Mouse (Mus musculus) midbrain, embryonic 12.5 days (tissue): ENCODE measurements at regions not wholly inside any gene's neighbourhood (a gene's known extent, or its start where the extent isn't known, plus 50 kb on each side); places are given as distances from the start of the nearest gene placed in this dataset.
A peak's percentile ranks its signal among the peaks of the same experiment; 100 is the strongest.
"Not testable (repeated sequence)": the region's sequence is repeated elsewhere in the genome, so short reads cannot be mapped to it uniquely, and the experiment has no call there.

Experiments
- ATAC-seq: fragments of 200-750 bp; cut with Nextera tagmentation; 2 replicates; pipeline ENCODE4 v1.8.0; 2017; ENCODE audit warnings: low read depth, moderate TSS enrichment, moderate library complexity; ENCODE audit not compliant: low FRiP score
- H3K27ac ChIP-seq: fragments of 300-500 bp; sonication (generic); replicated peaks from 2 replicates; pipeline ENCODE4 v1.5.1; 2016; ENCODE audit warnings: mild to moderate bottlenecking
- H3K27me3 ChIP-seq: fragments of 300-500 bp; sonication (generic); 2 replicates; pipeline ENCODE4 v1.6.1; 2016; ENCODE audit warnings: mild to moderate bottlenecking
- H3K36me3 ChIP-seq: fragments of 300-500 bp; sonication (generic); 2 replicates; pipeline ENCODE4 v1.6.1; 2016
- H3K4me1 ChIP-seq: fragments of 300-500 bp; sonication (generic); 2 replicates; pipeline ENCODE4 v1.6.1; 2016
- H3K4me2 ChIP-seq: fragments of 300-500 bp; sonication (generic); replicated peaks from 2 replicates; pipeline ENCODE4 v1.6.1; 2016; ENCODE audit warnings: mild to moderate bottlenecking, moderate library complexity
- H3K4me3 ChIP-seq: fragments of 300-500 bp; sonication (generic); 2 replicates; pipeline ENCODE4 v1.5.1; 2016; ENCODE audit warnings: mild to moderate bottlenecking
- H3K9ac ChIP-seq: fragments of 300-500 bp; sonication (generic); replicated peaks from 2 replicates; pipeline ENCODE4 v1.6.1; 2016; ENCODE audit warnings: mild to moderate bottlenecking, moderate library complexity
- H3K9me3 ChIP-seq: fragments of 300-500 bp; sonication (generic); 2 replicates; pipeline ENCODE4 v1.6.1; 2016; ENCODE audit warnings: mild to moderate bottlenecking
- WGBS: fragments of 180-500 bp; shearing (Covaris S2); methylation state at CpG from one replicate; pipeline ENCODE4 v1.1.7; 2016; 5-methylcytosine and 5-hydroxymethylcytosine counted together

GRCm38 (mm10) chr6:31011407-31012020 lies 52.6 kb upstream of the Klf14 start:
- H3K27me3 ChIP-seq: no peaks in the 10 kb centered on the region
- H3K4me2 ChIP-seq: no peak overlapping the region
- no peak overlapping the region for H3K27ac ChIP-seq
- H3K9me3 ChIP-seq: no peaks in the 10 kb centered on the region
- no peak overlapping the region for H3K4me3 ChIP-seq
- WGBS: 63% methylated on average over 4 of the region's 4 CpGs
- no peaks in the 10 kb centered on the region for H3K36me3 ChIP-seq
- no peak for ATAC-seq
- 0 out of 2 replicates have a peak overlapping the region, but pooled peaks have one; percentile 2 for H3K9ac ChIP-seq
- no peaks in the 10 kb centered on the region; the same call in none of the 2 replicates for H3K4me1 ChIP-seq

GRCm38 (mm10) chr6:31016566-31016965 lies 57.7 kb upstream of the Klf14 start:
- H3K36me3 ChIP-seq: no peaks in the 10 kb centered on the region
- 90% methylated on average over 7 of the region's 7 CpGs for WGBS

GRCm38 (mm10) chr6:31021776-31022175 lies 62.9 kb upstream of the Klf14 start:
- no peak overlapping the region for H3K9ac ChIP-seq
- no peak overlapping the region for H3K4me3 ChIP-seq
- no peaks in the 10 kb centered on the region for H3K36me3 ChIP-seq
- H3K4me2 ChIP-seq: no peak overlapping the region
- 89% methylated on average over 5 of the region's 5 CpGs for WGBS
- H3K4me1 ChIP-seq: no peaks in the 10 kb centered on the region
- no peaks in the 10 kb centered on the region for H3K9me3 ChIP-seq
- H3K27me3 ChIP-seq: no peaks in the 10 kb centered on the region
- ATAC-seq: no peak
- H3K27ac ChIP-seq: no peak overlapping the region

More at GRCm38 (mm10) chr6:31016566-31016965, 57.7 kb upstream of the Klf14 start:
- Histone ChIP-seq H3K4me2 (no peak overlapping the region), H3K4me3 (no peak overlapping the region), H3K9ac (no peak overlapping the region), H3K27me3 (no peaks in the 10 kb centered on the region), H3K4me1 (no peaks in the 10 kb centered on the region), H3K9me3 (no peaks in the 10 kb centered on the region), H3K27ac (no peak overlapping the region)
- no peak for ATAC-seq

GRCm38 (mm10) chr6:31029777-31030176 lies 70.9 kb upstream of the Klf14 start:
- no peak overlapping the region for H3K27ac ChIP-seq
- H3K36me3 ChIP-seq: no peaks in the 10 kb centered on the region
- peaks cover 4% of the 10 kb centered on the region for H3K4me1 ChIP-seq
- no peak for ATAC-seq
- 82% methylated on average over 9 of the region's 9 CpGs for WGBS
- no peak overlapping the region for H3K9ac ChIP-seq
- no peak overlapping the region for H3K4me2 ChIP-seq
- H3K9me3 ChIP-seq: no peaks in the 10 kb centered on the region
- H3K27me3 ChIP-seq: no peaks in the 10 kb centered on the region
- H3K4me3 ChIP-seq: no peak overlapping the region

GRCm38 (mm10) chr6:31031022-31031421 lies 72.1 kb upstream of the Klf14 start:
- H3K4me1 ChIP-seq: peaks cover 4% of the 10 kb centered on the region
- no peaks in the 10 kb centered on the region for H3K27me3 ChIP-seq
- no peak overlapping the region for H3K9ac ChIP-seq
- H3K27ac ChIP-seq: no peak overlapping the region
- ATAC-seq: no peak
- H3K36me3 ChIP-seq: no peaks in the 10 kb centered on the region
- 83% methylated on average over 7 of the region's 7 CpGs for WGBS
- no peak overlapping the region for H3K4me2 ChIP-seq
- H3K4me3 ChIP-seq: no peak overlapping the region
- no peaks in the 10 kb centered on the region for H3K9me3 ChIP-seq

- no peak overlapping the region for H3K9ac ChIP-seq
- no peak overlapping the region for H3K27ac ChIP-seq
- H3K4me2 ChIP-seq: no peak overlapping the region
- H3K27me3 ChIP-seq: no peaks in the 10 kb centered on the region
- no peak overlapping the region for H3K4me3 ChIP-seq
- no peaks in the 10 kb centered on the region for H3K9me3 ChIP-seq
- ATAC-seq: no peak
- 81% methylated on average over 4 of the region's 4 CpGs for WGBS
- no peaks in the 10 kb centered on the region for H3K36me3 ChIP-seq
- peaks cover 4% of the 10 kb centered on the region for H3K4me1 ChIP-seq
Observed at GRCm38 (mm10) chr6:31032147-31032546, 73.3 kb upstream of the Klf14 start.

GRCm38 (mm10) chr6:31032980-31033608 lies 74.2 kb upstream of the Klf14 start:
- peaks cover 4% of the 10 kb centered on the region for H3K4me1 ChIP-seq
- 0 out of 2 replicates have a peak overlapping the region, but pooled peaks have one; percentile 12 for H3K4me2 ChIP-seq
- no peaks in the 10 kb centered on the region for H3K36me3 ChIP-seq
- no peak overlapping the region for H3K27ac ChIP-seq
- no peaks in the 10 kb centered on the region for H3K27me3 ChIP-seq
- WGBS: 7% methylated on average over 12 of the region's 12 CpGs
- no peak overlapping the region for H3K4me3 ChIP-seq
- no peaks in the 10 kb centered on the region for H3K9me3 ChIP-seq
- H3K9ac ChIP-seq: no peak overlapping the region
- peak; percentile 78 for ATAC-seq

GRCm38 (mm10) chr6:31034796-31035195 lies 75.9 kb upstream of the Klf14 start:
- 72% methylated on average over 10 of the region's 10 CpGs for WGBS
- H3K27me3 ChIP-seq: no peaks in the 10 kb centered on the region
- H3K27ac ChIP-seq: no peak overlapping the region
- no peak overlapping the region for H3K4me2 ChIP-seq
- ATAC-seq: 0 out of 2 replicates have a peak, but pooled peaks have one; percentile 27
- H3K36me3 ChIP-seq: no peaks in the 10 kb centered on the region
- H3K9me3 ChIP-seq: no peaks in the 10 kb centered on the region
- H3K9ac ChIP-seq: no peak overlapping the region
- peaks cover 4% of the 10 kb centered on the region for H3K4me1 ChIP-seq
- no peak overlapping the region for H3K4me3 ChIP-seq

- Histone ChIP-seq H3K9me3 (no peaks in the 10 kb centered on the region), H3K4me2 (no peak overlapping the region), H3K27me3 (no peaks in the 10 kb centered on the region), H3K4me3 (no peak overlapping the region), H3K36me3 (no peaks in the 10 kb centered on the region), H3K4me1 (peaks cover under 1% of the 10 kb centered on the region), H3K9ac (no peak overlapping the region), H3K27ac (no peak overlapping the region)
- ATAC-seq: no peak
- 74% methylated on average over 20 of the region's 20 CpGs for WGBS
Observed at GRCm38 (mm10) chr6:31037801-31038395, 79.0 kb upstream of the Klf14 start.

- not testable (repeated sequence) for H3K9me3 ChIP-seq, H3K27me3 ChIP-seq, H3K4me2 ChIP-seq, H3K9ac ChIP-seq, ATAC-seq, H3K4me3 ChIP-seq, H3K36me3 ChIP-seq, H3K4me1 ChIP-seq, H3K27ac ChIP-seq
- WGBS: 6% methylated on average over 2 of the region's 2 CpGs
Observed at GRCm38 (mm10) chr6:31038445-31038844, 79.6 kb upstream of the Klf14 start.

- ATAC-seq: no peak
- Histone ChIP-seq H3K27ac (no peak overlapping the region), H3K27me3 (no peaks in the 10 kb centered on the region), H3K36me3 (no peaks in the 10 kb centered on the region), H3K9me3 (no peaks in the 10 kb centered on the region), H3K4me3 (no peak overlapping the region), H3K9ac (no peak overlapping the region), H3K4me2 (no peak overlapping the region), H3K4me1 (no peaks in the 10 kb centered on the region)
- WGBS: 82% methylated on average over 6 of the region's 6 CpGs
Observed at GRCm38 (mm10) chr6:31039485-31039884, 80.6 kb upstream of the Klf14 start.

GRCm38 (mm10) chr6:31040783-31041182 lies 81.9 kb upstream of the Klf14 start:
- no peak overlapping the region for H3K4me3 ChIP-seq
- H3K4me2 ChIP-seq: no peak overlapping the region
- no peak overlapping the region for H3K27ac ChIP-seq
- no peak for ATAC-seq
- no peaks in the 10 kb centered on the region for H3K36me3 ChIP-seq
- no peaks in the 10 kb centered on the region for H3K9me3 ChIP-seq
- WGBS: 90% methylated on average over 6 of the region's 6 CpGs
- H3K27me3 ChIP-seq: no peaks in the 10 kb centered on the region
- no peaks in the 10 kb centered on the region for H3K4me1 ChIP-seq
- no peak overlapping the region for H3K9ac ChIP-seq
